Mouse (Mus musculus) hindlimb bud, embryonic 11.5 days (tissue): ENCODE data around the gene Bcorl1.

ENCODE experiments used
- DNase-seq: peaks from one replicate; pipeline ENCODE4 v3.0.0-alpha.2; 2012; ENCODE audit warnings: low read depth, low spot score; ENCODE audit errors: extremely low spot score

Gene Bcorl1

GRCm38 (mm10) chrX:48341141-48341540 is at the start of gene Bcorl1:
Gene Bcorl1, plus strand, starts transcription at chrX:48341358.
- DNase-seq = no peak

- DNase-seq = no peak
Measured at GRCm38 (mm10) chrX:48291413-48291812, 49.7 kb upstream of the Bcorl1 start.

- no peak for DNase-seq
Measured at GRCm38 (mm10) chrX:48305356-48305755, 35.8 kb upstream of the Bcorl1 start.

- DNase-seq = no peak
Measured at GRCm38 (mm10) chrX:48310706-48311517, 30.2 kb upstream of the Bcorl1 start.

- no peak for DNase-seq
Measured at GRCm38 (mm10) chrX:48311727-48312126, 29.4 kb upstream of the Bcorl1 start.

- DNase-seq = no peak
Measured at GRCm38 (mm10) chrX:48314530-48315079, 26.6 kb upstream of the Bcorl1 start.

GRCm38 (mm10) chrX:48317444-48317843 is 23.7 kb upstream of the Bcorl1 start:
- DNase-seq = no peak

DNA sequence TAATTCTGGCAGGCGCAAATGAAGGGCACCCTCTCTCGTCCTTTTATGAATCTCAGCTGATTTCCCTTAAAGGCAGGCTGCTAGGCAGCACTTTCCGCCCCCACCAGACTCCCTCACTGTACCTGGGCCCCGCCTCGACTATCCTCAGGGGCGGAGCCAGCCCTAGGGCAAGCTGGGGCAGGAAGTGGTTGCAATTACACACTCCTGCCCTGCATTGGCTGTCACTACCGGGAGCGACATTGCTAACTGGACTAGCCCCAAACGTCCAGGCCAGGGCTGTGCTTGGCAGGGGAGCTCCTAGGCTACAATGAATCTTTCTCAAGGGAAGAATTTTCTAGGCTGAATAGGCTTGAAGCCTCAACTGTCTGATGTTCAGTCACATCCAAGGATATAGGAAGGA is 23.0 kb upstream of the Bcorl1 start:
- DNase-seq = no peak

- no peak for DNase-seq
Measured at GRCm38 (mm10) chrX:48340441-48341049, 613 bp upstream of the Bcorl1 start.

DNA sequence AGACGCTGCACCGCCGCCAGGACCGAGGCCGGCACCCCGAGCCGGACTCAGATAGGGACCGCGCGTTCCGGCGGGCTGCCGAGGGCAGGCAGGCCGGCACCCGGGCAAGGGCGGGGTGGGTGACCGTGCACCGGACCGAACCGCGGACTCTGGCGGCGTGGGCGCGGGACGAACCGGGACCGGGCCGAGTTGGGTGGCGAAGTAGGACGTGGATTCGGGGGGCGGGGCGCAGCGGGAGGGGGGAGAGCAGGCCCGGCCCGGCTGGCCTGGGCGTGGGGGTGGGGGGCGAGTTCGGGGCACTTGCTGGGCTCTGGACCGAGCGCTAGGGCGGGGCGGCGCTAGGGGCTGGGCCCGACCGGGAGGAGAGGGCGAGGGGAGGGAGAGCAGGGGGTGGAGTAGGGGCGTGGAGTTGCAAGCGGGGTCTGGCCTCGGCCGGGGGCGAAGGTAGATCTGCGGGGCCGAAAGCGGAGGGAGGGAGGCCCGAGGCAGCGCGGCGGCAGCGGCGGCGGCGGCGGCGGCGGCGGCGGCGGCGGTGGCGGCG is 533 bp downstream of the Bcorl1 start:
- no peak for DNase-seq

- DNase-seq = no peak
Measured at GRCm38 (mm10) chrX:48342731-48343130, 1.6 kb downstream of the Bcorl1 start.

GRCm38 (mm10) chrX:48343461-48343952 is 2.3 kb downstream of the Bcorl1 start:
- DNase-seq = peak; percentile 24

- no peak for DNase-seq
Measured at GRCm38 (mm10) chrX:48343966-48344642, 2.9 kb downstream of the Bcorl1 start.

- no peak for DNase-seq
Measured at GRCm38 (mm10) chrX:48344643-48345384, 3.7 kb downstream of the Bcorl1 start.

DNA sequence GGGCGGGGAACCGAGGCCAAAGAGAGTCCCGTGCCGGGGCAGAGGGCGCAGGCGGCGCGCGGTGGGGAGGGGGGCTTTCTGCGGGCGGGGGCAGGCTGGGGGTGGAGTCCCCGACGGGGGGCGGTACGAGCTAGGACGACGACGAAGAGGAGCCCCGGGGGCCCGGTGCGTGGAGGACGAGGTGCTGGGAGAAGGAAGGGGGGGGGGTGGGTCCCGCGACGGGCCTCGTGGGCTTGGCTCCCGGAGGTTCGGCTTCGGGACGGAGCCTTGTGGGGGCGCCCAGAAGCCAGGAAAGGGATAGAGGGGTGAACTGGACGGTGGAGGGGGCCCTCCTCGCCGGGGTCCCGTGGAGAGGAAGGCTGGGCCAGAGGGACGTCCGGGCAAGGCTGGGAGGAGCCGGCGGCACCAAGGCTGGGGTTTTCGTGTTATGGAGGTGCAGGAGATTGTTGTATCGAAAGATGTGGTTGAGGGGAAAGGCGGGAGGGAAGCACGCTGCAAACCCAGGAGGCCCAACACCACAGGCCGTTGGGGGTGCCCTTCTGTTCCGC is 4.3 kb downstream of the Bcorl1 start:
- DNase-seq = no peak

DNA sequence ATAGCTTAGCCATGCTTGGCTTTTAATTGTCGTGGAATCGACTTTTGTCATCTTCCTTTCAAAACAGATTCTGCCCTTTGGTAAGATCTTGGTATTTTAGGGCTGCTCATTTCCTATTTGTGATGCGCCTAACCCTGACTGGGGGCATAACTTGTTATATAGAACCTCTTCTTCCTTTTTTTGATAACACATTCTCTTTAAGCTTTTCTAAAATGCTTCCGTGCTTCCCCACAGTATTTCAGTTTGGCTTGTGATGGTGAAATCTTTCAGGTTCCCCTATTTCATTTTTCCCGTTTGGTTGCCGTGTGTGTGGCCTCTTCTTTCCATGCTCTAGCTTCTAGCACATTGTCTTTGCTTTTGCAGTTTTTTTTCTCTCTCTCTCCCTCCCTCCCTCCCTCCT is 14.2 kb downstream of the Bcorl1 start:
- DNase-seq = no peak

- DNase-seq = no peak
Measured at GRCm38 (mm10) chrX:48365836-48366577, 24.8 kb downstream of the Bcorl1 start.

DNA sequence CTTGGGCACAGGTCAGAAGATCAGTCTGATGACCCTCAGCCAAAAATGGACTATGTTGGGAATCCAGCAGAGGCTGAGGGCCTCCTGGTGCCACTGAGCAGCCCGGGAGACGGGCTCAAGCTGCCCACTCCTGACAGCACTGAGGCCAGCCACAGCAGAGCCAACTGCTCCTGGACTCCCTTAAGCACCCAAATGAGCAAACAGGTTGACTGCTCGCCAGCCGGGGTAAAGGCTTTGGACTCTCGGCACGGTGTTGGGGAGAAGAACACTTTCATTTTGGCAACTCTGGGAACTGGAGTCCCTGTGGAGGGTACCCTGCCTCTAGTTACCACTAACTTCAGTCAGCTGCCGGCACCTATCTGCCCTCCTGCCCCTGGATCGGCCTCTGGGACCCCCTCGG is 26.7 kb downstream of the Bcorl1 start:
- DNase-seq = no peak

- no peak for DNase-seq
Measured at GRCm38 (mm10) chrX:48383643-48384042, 42.5 kb downstream of the Bcorl1 start.

DNA sequence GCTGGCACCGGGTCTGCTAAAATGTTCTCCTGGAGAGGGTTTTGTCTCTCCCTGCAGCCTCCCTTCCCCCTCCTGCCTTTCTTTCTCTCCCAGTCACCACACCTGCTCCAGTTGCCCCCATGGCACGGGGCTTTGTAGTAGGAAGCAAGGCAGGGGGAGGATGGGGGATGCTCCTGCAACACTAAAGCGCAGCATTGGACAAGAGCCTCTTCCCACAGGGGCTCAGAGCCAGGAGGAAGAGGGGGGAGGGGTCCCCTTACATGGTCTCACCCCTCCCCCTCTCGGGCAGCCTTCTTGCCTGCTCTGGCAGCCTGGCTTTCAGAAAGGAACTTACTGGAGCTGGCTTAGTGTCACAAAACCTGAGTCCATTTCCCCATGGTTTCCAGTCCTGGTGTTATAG is 44.8 kb downstream of the Bcorl1 start:
- DNase-seq = no peak
